Mouse (Mus musculus) kidney, adult 11 months (tissue): ENCODE results near the gene Hba-x.
"Not testable (repeated sequence)": the region's sequence is repeated elsewhere in the genome, so short reads cannot be mapped to it uniquely, and the experiment has no call there.

ENCODE experiments used
- DNase-seq: peaks from one replicate; pipeline ENCODE4 v3.0.0; 2022

Gene Hba-x

DNA sequence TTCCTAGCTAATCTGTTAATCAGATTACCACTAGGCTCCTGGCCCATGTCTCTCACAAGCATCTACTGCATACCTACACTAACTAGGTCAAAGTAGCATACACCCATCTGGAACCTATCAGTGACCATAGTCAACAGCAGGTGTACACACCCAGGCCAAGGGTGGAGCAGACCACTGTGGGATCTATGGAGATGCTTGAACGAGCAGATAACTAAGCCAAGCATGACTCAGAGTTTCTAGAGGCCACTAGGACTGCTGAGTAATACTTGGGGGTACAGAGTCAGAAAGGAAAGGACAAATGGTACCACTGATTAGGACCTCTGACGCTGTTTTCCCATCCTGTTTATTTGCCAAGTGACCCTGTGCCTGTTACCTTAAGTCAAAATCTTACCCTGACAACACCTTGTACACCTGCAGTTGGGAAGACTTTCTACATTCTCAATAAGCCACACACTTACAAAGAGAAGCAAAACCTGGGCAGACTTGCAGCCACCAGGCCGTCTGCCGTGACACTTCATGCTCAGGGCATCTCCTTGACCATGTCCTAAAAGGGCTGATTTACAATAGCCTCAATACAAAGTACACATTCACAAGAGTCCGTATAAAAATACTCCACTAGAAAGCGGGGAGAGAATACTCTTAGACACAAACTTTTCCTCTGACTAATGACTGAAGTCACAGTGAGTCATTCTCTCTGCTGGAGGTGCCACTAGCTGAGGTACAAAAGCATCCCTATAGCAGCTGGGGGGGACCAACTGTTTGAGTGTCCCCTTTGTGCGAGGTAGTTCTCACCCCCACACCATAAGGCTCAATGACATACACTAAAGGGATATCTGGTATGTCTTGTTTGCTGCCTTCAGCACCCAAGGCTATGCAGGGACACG lies 25.1 kb upstream of the Hba-x start:
- DNase-seq = no peak

DNA sequence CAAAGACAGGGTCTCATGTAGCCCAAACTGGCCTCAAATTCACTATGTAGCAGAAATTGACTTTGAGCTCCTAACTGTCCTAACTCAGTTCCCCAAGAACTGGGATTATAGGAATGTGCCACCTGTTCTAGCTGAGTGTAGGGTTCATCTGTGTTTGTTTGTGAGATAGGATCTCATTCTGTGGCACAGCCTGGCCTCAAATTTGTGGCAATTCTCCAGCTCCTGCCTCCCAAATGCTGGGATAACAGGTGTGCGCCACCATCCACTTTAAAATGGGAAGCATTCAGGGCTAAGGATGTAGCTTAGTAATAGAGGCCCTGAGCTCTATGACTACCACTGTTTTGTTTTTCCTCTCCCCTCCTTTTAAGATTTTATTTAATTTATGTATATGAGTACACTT lies 23.1 kb upstream of the Hba-x start:
- DNase-seq = no peak

DNA sequence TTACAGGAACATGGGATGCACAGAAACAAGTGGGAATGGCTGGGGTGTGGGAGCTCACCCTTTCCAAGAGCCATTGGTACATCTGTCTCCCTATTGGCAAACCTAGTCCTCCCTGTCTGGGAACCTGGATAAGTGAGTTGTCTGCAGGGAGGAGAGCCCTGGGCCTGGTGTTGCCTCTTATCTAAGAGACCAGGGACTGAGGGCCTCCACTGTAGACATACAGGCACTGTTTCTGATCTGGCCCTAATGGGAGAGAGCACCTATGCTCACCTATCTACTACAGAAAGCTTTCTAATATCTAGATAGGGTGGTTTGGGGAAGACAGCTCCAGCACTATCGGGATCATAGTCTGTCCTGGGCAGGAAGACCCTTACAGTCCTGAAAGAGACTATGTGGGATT lies 20.1 kb upstream of the Hba-x start:
- no peak for DNase-seq

DNA sequence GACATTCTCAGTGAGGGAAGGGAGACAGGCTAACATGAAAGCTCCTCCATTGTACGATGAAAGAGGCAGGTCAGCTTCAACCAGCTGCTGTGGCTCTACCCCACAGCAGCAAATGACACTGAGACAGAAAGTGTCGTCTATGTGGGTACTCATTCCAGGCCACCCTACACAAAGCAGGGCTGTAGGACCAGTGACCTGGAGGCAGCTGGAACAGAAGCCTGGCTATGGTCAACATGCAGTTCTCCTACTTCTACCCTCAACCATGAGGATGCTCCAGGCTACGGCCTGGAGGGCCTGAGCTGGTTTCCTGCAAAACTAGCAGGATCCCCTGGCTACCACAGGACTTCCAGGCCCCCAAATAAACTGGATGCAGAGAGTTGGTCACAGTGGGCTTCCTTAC lies 19.6 kb upstream of the Hba-x start:
- DNase-seq = no peak

DNA sequence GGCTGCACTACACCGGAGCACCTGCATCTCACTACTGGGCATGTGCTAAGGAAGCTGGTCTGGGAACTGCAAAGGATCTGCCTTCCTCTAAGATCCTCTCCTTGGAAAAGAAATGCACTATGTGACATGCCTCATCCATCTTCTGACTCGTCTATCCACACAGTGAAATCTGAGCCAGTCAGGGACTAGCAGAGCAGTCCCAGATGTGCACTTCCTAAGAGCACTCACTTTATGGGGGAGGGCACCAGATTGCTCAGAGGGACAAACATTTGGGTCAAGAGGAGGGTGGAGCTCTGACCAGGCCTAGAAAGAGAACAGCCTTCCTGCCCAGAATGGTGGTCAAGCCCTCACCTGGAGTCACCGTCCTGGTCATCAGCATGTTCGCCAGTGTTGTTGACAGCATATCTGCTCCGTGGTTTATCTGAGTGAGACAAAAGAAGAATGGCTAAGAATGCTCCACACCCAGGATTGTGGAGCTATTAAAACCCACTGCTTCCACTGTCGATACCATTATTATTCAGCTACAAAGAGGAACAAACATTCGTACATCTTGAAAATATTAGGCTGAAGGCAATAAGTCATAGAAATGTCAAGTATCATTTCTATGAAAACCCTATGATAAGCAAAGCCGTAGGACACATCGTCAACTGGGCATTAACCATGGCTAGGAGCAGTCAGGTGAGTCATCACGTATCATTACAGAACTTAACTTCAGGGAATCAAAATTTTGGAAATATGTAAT lies 13.4 kb upstream of the Hba-x start:
- no peak for DNase-seq

DNA sequence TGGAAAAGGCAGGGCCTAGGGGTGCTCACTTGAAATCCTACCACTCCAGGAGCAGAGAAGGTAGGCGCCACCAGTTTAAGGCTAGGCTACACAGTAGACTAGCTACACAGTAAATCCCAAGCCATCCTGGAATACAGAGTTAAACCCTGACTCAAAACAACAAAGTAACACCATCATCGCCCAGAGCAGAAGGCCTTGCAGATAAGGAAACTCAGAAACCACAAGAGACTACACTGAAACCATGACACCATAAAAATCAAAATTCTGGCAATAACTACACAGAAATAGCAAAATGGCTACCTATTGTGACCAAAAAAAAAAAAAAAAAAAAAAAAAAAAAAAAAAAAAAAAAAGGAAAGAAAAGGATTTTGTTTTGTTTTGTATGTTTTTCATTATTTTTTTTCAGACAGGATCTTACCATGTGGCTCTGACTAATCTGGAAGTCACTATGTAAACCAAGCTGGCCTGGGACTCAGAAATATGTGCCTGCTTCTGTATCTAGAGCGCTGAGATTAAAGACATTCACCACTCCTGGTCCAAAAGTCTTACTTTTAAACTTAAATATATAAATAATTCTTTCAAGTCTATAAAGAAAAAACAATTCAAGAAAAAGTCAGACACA lies 11.0 kb upstream of the Hba-x start:
- DNase-seq = no peak

DNA sequence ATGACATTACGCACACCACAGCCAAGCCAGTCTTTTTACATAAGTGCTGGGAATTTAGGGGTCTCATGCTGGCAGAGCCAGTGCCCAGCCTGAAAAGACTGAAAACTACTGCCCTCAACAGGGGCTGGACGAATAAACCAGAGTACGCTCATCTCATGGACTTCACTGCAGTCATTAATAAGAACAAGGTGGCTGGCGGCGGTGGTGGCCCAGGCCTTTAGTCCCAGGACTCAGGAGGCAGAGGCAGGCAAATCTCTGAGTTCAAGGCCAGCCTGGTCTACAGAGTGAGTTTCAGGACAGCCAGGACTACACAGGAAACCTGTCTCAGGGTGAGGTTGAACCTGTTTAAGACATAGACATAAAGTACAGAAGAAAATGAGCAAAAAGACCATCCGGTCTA lies 10.0 kb upstream of the Hba-x start:
- DNase-seq = no peak

DNA sequence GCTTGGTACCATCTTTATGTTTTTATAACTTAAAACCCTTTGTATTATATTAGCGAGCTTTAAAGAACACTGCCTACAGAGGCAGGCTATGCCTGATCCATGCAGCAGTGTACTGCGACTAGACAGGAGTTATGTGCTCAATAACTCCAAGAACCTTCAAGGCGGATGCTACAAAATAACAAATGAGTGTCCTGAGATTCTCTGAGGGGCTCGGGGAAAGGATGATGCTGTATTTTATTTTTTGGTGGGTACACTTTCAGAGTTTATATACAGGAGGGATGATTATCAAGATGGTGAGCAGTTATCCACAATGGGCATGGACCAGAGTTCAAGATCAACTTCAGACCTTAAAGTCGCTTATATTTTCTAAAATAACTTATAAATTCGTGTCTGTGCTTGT lies 9.4 kb upstream of the Hba-x start:
- no peak for DNase-seq

DNA sequence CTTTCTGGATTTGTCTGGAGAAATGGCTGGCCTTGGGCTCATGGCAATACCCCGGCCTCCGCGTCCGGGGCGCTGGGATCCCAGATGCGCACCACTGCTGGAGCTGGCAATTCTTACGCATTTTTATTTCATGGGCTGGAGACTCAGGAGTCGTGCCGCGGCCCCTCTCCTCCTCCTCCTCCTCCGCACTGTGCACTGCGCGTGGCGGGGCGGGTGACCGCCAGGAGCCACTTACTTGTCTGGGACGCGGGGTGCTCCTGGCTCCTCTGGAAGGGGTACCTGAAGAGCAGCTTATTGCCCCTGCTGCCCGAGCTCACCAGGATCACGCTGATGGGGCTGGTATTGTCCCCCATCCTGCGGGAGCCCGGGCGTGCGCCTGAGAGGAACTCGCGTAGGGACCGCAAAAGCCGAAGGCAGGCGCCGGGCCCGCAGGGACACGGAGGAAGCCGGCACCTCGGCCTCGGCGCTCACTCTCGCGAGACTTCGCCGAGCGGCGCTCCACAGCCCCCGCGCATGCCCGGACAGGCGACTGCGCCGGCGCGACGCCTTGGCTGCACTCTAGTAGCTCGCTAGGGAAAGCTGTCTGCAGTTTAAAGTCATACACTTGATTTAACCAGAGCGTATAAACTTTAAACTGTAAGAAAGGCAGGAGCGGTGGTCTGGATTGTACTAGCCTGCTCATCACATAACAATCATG lies 8.9 kb upstream of the Hba-x start, which contains the start of gene Nprl3:
Gene Nprl3 (minus strand): TSS at position 520 of the 697 bp plus-strand sequence.
- peak; percentile 94 for DNase-seq

DNA sequence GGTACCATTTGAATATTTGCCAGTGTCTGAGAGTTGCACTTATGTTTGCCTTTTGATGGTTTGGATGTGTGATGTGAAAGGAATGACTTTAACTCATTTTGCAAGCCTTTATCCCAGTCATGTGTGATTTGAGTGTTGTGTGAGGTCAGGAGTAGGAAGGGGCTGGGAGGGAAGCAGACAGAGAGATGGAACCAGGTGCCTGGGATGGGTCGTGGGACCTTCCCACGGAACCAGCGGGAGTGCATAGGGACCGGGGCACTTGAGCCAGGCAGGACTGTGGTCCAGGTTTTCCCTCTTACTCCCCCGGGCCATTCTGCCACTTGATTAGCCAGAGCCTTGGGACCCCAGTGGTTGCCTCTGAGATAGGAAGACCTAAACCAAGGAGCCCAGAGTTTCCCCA lies 8.2 kb upstream of the Hba-x start:
- DNase-seq = no peak

DNA sequence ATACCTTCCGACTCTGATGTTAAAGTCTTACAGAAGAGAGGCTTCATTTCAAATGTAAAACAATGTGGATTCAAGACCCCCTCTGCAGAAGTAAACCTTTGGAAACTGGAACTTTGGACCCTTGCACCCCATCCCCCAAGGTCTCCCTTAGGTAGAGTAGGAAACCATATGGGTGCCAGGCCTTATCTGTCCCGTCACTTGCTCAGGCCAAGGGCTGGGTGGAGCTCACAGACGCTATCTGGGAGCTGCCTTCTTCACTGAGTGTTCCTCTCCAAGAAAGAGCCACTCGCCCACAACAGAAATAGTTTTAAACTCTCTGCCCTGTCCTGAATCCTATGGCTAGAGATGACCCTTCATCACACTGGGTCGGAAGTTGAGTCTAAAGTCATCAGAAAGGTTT lies 7.2 kb upstream of the Hba-x start:
- DNase-seq = no peak

DNA sequence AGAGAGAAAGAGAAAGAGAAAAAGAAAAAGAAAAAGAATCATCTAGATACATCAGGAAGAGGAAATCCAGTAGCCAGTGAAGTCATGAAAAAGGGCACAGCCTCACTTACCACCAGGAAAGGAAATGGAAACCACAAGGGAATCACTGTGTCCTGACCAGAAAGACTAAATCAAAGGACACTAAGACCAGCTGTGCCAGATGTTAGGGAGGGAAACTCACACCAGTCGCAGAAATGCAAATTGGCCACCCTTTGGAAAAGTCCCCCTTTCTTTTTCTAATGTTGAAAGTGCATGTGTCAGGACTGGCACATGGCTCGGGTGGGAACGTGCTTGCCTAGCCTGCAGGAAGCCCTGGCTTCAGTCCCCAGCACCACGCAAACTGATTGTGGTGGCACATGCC lies 5.0 kb upstream of the Hba-x start:
- no peak for DNase-seq

DNA sequence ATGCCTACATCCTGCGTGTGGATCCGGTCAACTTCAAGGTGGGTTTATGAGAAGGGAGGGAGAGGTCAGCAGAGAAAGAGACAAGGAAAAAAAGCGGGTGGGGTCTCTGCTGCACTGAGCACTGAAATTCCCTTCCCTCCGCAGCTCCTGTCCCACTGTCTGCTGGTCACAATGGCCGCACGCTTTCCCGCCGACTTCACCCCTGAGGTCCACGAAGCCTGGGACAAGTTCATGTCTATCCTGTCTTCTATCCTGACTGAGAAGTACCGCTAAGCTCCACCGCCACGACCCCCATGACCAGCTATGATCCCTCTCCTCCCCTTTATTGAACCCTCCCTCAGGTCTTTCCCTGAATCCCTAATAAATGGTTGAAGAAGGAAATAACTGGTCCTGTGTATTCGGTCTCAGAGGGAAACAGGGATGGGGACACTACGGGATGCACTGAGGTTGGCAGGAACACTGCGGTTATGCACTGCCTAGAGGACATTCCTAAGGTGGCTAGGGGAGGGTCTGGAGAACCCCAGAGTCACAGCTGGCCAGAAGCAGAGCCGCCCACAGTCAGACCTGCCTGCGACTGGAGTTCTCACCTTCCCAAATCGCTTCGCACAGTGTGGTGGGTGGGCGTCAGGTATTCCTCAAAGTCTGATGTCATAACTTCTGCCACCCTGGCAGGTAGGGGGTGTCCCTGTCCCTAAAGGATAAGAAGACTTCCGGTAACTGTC lies 1.7 kb downstream of the Hba-x start:
- no peak for DNase-seq

DNA sequence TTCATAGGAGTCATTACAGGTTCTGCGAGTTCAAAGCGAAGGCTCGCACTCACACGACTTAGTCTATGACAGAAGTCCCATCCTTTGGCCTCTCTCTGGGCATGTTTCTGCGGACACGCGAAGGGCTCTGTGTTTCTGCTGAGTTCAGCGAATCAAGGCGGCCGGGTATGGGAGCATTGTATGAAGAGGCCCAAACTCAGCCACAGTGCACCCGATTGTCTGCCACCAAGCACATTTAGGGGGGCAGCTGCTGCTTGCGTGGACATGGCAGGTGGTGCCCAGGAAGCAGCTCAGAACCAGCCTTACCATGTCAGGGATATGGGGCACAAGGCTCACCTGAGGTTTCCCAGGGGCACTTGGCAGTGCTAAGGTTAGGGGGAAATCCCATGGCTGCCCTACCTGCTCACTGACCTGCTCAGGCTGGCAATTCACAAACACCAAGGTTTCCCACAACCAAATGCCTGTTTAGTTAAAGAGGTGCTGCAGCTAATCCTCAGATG lies 2.3 kb downstream of the Hba-x start:
- no peak for DNase-seq

DNA sequence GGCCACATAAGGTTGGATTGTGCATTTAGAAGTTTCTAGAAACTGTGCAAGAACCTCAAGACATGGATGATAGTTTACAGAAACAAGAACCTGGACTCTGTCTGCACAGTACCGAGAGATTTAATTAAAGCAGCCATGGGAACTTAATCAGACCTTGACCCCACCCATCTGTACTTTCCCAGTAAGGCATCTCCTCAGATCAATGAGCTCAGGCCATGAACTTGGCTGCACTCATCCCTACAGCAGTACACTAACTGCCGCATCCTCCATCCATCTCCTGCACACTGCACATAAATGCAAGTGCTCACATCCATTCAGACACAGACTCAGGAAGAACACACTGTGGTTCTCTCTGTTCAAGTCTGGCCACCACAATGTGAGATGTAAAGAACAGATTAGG lies 4.4 kb downstream of the Hba-x start:
- no peak for DNase-seq

DNA sequence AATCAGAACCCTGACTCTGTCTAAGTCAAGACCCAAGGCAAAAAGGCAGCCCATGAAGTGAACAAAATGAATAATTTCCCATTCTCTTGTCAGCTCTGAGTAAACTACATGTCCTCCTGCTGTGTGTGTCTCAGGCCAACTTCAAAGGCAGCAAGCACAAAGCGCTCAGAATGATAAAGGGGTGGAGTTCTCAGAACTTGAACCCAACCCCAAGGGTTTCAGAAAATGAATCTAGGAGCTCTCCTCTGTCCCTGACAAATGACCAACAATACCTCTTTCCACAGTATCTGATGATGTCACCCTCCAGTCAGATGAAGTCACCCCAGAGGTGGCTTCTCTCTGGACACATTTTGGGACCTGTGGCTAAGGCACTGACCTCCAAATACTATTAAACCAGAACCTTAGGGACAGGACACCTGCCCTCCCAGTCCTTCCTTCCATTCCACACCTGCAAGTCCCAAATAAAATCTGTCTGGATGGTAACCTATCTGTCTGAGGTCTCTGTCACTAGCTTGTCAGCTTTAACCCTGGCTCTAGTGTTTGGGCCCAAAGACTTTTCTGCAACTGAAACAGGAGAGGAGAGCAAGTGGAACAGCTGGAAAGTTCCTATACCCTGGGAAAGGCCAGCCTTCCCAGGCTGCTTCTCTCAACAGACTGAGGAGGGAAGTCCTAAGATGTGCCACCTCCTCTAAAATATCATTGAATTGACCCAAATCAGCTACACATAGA lies 5.4 kb downstream of the Hba-x start:
- no peak for DNase-seq

DNA sequence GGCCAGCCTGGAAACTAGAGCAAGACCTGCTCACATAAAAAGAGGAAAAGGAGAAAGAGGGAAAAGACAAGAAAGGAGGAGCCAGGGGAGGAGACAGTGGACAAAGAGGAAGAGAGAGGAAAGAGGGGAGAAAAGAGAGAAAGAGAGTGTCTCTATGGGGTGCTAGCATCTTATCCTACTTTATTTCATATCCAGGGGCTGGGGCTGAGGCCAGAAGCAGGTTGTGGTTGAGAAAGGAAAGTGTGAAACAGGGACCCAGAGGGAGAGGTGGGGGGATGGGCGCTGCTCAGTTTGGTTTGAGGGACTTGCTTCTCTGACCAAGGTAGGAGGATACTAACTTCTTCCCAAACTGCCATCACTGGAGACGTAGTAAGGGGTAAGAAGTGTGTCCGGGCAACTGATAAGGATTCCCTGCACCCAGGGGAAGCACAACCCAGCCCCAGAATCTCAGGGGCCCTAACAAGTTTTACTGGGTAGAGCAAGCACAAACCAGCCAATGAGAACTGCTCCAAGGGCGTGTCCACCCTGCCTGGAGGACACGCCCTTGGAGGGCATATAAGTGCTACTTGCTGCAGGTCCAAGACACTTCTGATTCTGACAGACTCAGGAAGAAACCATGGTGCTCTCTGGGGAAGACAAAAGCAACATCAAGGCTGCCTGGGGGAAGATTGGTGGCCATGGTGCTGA lies 7.0 kb downstream of the Hba-x start, which contains the start of gene Hba-a1:
Gene Hba-a1 (plus strand): TSS at position 421 of the 687 bp plus-strand sequence.
- DNase-seq = not testable (repeated sequence)

DNA sequence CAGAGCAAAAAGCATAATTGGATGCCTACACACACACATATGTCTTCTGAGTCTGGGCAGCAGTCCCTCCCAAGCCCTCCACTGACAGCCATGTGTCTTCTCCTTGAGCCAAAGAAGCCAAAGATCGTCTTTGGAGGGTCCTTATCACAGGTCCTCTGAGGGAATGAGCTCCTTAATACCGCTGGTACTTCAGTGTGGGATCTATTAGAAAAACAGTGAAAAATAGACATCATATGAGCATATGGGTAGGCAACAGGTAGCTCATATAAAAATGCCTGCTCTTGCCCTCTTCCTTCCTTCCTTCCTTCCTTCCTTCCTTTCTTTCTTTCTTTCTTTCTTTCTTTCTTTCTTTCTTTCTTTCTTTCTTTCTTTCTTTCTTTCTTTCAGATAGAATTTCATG lies 8.4 kb downstream of the Hba-x start:
- not testable (repeated sequence) for DNase-seq

DNA sequence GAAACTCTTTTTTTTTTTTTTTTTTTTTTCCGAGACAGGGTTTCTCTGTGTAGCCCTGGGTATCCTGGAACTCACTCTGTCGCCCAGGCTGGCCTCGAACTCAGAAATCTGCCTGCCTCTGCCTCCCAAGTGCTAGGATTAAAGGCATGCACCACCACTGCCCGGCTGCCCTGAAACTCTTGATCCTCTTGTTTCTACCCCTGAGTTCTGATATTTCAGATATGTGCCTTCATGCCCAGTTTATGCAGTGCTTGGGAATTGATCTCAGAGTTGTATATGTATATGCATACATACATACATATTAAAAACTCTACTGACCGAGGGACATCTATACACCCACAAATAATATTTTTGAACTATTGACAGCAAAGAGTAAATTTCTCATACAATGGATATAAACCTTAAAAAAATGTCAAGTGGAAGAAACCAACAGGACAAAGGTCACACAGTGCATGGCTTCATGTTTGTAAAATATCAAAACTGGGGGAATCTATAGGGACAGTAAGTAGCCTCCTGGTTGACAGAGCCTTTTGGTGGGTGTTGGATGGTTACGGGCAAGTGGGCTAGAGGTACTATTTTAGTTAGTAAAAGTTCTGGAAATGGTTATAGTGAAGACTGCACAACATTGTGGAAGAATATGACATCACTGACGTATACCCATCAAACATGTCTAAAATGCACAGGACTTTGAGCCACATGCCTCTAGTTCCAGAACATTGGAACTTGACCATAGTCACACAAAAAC lies 9.0 kb downstream of the Hba-x start:
- no peak for DNase-seq

DNA sequence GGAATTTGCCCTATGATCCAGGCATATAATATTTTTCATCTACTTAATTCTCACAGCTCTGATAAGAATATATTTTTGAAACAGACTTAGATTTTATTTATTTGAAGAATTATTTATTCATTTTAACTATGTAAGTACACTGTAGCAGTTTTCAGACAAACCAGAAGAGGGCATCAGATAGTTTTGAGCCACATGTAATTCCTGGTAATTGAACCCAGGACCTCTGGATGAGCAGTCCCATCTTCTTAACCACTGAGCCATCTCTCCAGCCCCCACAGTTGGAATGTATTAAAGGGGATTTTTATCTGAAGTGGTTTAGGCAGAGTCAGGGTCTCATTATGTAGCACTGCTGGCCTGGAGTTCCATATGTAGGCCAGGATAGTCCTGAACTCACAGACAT lies 9.7 kb downstream of the Hba-x start:
- not testable (repeated sequence) for DNase-seq
